Mouse (Mus musculus): ENCODE results near the gene Gm2663.
"Not testable (repeated sequence)": the region's sequence is repeated elsewhere in the genome, so short reads cannot be mapped to it uniquely, and the experiment has no call there.

Gm2663 gene

DNA sequence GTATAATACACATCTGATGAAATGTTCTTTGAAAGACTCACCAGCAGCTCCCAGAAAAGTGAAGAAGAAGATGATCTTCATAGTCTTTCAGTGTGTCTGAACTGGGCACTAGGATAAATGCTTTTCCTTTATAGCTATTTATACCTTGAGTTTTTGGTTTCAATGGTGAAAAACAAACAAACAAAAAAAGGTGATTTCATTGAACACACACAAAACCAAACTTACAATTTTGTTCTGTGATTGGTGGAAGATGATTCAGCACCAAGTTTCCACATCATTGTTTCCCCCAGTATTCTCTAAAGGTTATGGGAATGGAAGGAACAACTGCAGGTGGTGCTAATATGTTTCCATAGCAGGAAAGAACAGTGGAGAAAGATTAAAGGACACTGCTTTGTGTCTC is at the start of gene Gm2663:
TSS of gene Gm2663 (minus strand) at position 101 of the 400 bp plus-strand sequence.
- H3K27me3 ChIP-seq (ENCODE audit: insufficient read depth, low read length); H3K9me3 ChIP-seq (ENCODE audit: low read length); H3K4me1 ChIP-seq (replicated peaks; ENCODE audit: low read depth, low read length); H3K36me3 ChIP-seq (ENCODE audit: insufficient read depth, low read length); H3K4me3 ChIP-seq (replicated peaks; ENCODE audit: low read length): not testable (repeated sequence)

DNA sequence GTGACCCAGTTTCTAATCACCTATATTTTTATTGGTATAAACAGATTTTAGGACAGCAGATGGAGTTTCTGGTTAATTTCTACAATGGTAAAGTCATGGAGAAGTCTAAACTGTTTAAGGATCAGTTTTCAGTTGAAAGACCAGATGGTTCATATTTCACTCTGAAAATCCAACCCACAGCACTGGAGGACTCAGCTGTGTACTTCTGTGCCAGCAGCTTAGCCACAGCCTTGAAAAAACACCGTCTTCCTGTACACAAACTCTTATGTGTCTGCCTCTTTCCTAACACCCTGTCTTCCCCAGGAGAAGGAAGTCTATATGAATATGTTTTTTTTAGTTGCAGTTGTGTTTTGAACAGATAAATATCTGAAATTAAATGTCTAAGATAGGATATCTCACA is 49.3 kb upstream of the Gm2663 start:
- H3K4me1 ChIP-seq (replicated peaks; ENCODE audit: low read depth, low read length): no peaks in the 10 kb centered on the region
- no peak overlapping the region for H3K4me3 ChIP-seq (replicated peaks; ENCODE audit: low read length)
- H3K27me3 ChIP-seq (ENCODE audit: insufficient read depth, low read length): no peaks in the 10 kb centered on the region
- no peaks in the 10 kb centered on the region for H3K9me3 ChIP-seq (ENCODE audit: low read length)
- no peaks in the 10 kb centered on the region for H3K36me3 ChIP-seq (ENCODE audit: insufficient read depth, low read length)
- TF ChIP-seq POU5F1 (IDR thresholded peaks at IDR 0.05; ENCODE audit: borderline replicate concordance, low read length) (no peak), NANOG (IDR thresholded peaks at IDR 0.05; ENCODE audit: borderline replicate concordance, low read length) (no peak), CTCF (conservative IDR thresholded peaks at IDR 0.05; ENCODE audit: low read length) (no peak)

DNA sequence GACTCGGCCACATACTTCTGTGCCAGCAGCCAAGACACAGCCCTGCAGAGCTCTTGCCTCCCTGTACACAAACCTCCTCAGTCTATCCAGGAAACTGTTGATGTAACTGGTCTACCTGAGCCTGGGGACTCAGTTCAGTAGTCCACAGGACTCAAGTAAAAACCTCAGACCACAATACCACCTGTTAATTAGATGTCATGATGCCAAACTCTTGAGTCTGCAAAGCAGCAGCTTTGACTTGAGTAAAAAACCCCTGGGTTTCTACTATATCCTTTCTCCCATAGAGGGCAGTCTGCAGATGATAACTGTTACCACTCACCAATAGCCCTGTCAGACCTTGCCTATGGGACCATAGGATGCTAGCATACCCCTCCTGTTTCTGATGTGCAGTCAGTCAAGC is 48.7 kb upstream of the Gm2663 start:
- no peak overlapping the region for H3K4me3 ChIP-seq (replicated peaks; ENCODE audit: low read length)
- no peaks in the 10 kb centered on the region for H3K9me3 ChIP-seq (ENCODE audit: low read length)
- no peaks in the 10 kb centered on the region for H3K4me1 ChIP-seq (replicated peaks; ENCODE audit: low read depth, low read length)
- no peaks in the 10 kb centered on the region for H3K27me3 ChIP-seq (ENCODE audit: insufficient read depth, low read length)
- TF ChIP-seq CTCF (conservative IDR thresholded peaks at IDR 0.05; ENCODE audit: low read length): no peak
- no peak for TF ChIP-seq NANOG (IDR thresholded peaks at IDR 0.05; ENCODE audit: borderline replicate concordance, low read length)
- H3K36me3 ChIP-seq (ENCODE audit: insufficient read depth, low read length): no peaks in the 10 kb centered on the region

DNA sequence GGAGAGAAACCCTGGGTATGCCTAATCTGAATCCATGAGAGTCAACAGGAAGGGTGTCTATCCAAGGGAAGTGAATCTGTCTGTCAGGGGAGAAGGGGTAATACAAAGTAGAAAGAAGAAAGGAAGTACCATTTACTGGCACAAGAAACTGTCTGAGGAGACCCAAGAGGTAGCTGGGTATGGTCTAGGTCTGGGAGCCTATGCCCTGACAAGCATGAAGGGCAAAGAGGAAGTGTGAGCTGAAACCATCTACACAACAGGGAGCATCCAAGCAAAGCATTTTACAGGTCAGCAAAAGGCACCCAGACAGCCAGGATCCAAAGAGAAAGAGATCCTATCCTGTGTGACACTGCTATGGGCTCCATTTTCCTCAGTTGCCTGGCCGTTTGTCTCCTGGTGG is 47.9 kb upstream of the Gm2663 start:
- no peaks in the 10 kb centered on the region for H3K4me1 ChIP-seq (replicated peaks; ENCODE audit: low read depth, low read length)
- H3K9me3 ChIP-seq (ENCODE audit: low read length): no peaks in the 10 kb centered on the region
- H3K36me3 ChIP-seq (ENCODE audit: insufficient read depth, low read length): no peaks in the 10 kb centered on the region
- H3K4me3 ChIP-seq (replicated peaks; ENCODE audit: low read length): no peak overlapping the region
- H3K27me3 ChIP-seq (ENCODE audit: insufficient read depth, low read length): no peaks in the 10 kb centered on the region
- TF ChIP-seq CTCF (conservative IDR thresholded peaks at IDR 0.05; ENCODE audit: low read length) (no peak), POU5F1 (IDR thresholded peaks at IDR 0.05; ENCODE audit: borderline replicate concordance, low read length) (no peak), NANOG (IDR thresholded peaks at IDR 0.05; ENCODE audit: borderline replicate concordance, low read length) (no peak)

DNA sequence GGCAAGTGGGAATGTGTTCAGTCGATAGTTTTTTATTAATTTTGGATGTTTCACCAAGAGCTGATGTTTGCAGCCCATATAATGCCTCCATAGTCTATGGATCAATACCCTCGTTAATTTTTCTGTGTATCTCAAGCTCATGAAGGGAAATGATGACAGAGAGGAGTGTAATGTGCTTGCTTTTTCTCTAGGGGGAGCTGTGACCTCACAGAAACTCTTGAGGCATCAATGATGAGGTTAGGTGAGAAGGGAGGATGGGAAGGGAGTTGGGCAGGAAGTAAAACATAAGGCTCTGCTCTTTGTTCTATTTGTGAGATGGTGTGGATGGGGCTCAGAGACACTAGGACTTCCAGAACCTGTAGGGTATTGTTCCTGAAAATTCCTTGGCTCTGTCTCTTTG is 47.3 kb upstream of the Gm2663 start:
- H3K4me3 ChIP-seq (replicated peaks; ENCODE audit: low read length): no peak overlapping the region
- H3K9me3 ChIP-seq (ENCODE audit: low read length): no peaks in the 10 kb centered on the region
- no peaks in the 10 kb centered on the region for H3K27me3 ChIP-seq (ENCODE audit: insufficient read depth, low read length)
- TF ChIP-seq NANOG (IDR thresholded peaks at IDR 0.05; ENCODE audit: borderline replicate concordance, low read length) (no peak), CTCF (conservative IDR thresholded peaks at IDR 0.05; ENCODE audit: low read length) (peak; percentile 82), POU5F1 (IDR thresholded peaks at IDR 0.05; ENCODE audit: borderline replicate concordance, low read length) (no peak)
- H3K4me1 ChIP-seq (replicated peaks; ENCODE audit: low read depth, low read length): no peaks in the 10 kb centered on the region
- H3K36me3 ChIP-seq (ENCODE audit: insufficient read depth, low read length): no peaks in the 10 kb centered on the region

GRCm38 (mm10) chr6:41044753-41045152 is 45.5 kb upstream of the Gm2663 start:
- Histone ChIP-seq H3K4me1 (replicated peaks; ENCODE audit: low read depth, low read length) (no peaks in the 10 kb centered on the region), H3K27me3 (ENCODE audit: insufficient read depth, low read length) (no peaks in the 10 kb centered on the region), H3K36me3 (ENCODE audit: insufficient read depth, low read length) (no peaks in the 10 kb centered on the region), H3K9me3 (ENCODE audit: low read length) (no peaks in the 10 kb centered on the region), H3K4me3 (replicated peaks; ENCODE audit: low read length) (no peak overlapping the region)
- TF ChIP-seq CTCF (conservative IDR thresholded peaks at IDR 0.05; ENCODE audit: low read length) (no peak), POU5F1 (IDR thresholded peaks at IDR 0.05; ENCODE audit: borderline replicate concordance, low read length) (no peak), NANOG (IDR thresholded peaks at IDR 0.05; ENCODE audit: borderline replicate concordance, low read length) (no peak)

DNA sequence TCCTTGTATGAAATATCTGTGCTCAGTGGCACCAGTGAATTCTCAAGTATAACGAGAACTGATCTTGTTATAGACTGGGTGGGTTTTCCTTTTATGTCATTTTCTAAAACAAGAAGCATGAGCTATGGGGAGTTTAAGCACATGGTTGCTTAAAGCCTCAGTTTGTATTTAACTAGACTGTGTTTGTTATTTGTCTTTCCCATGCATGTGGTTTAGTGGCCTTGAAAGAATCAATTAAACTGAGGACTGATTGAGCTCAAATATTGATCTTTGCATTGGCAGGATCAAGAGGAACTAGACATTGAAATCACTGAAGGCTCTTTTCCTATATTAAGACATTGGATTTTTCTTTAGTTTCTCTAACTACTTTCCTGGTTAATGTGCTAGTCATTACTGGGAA is 45.0 kb upstream of the Gm2663 start:
- no peaks in the 10 kb centered on the region for H3K36me3 ChIP-seq (ENCODE audit: insufficient read depth, low read length)
- H3K4me1 ChIP-seq (replicated peaks; ENCODE audit: low read depth, low read length): no peaks in the 10 kb centered on the region
- TF ChIP-seq CTCF (conservative IDR thresholded peaks at IDR 0.05; ENCODE audit: low read length): no peak
- TF ChIP-seq NANOG (IDR thresholded peaks at IDR 0.05; ENCODE audit: borderline replicate concordance, low read length): no peak
- no peak for TF ChIP-seq POU5F1 (IDR thresholded peaks at IDR 0.05; ENCODE audit: borderline replicate concordance, low read length)

GRCm38 (mm10) chr6:41035409-41035808 is 36.1 kb upstream of the Gm2663 start, which contains the start of gene 2210010C04Rik:
Gene 2210010C04Rik (minus strand): TSS chr6:41035509.
- H3K4me3 ChIP-seq (replicated peaks; ENCODE audit: low read length): no peak within 1 kb of the TSS
- TF ChIP-seq POU5F1 (IDR thresholded peaks at IDR 0.05; ENCODE audit: borderline replicate concordance, low read length): no peak
- no peak for TF ChIP-seq NANOG (IDR thresholded peaks at IDR 0.05; ENCODE audit: borderline replicate concordance, low read length)
- TF ChIP-seq CTCF (conservative IDR thresholded peaks at IDR 0.05; ENCODE audit: low read length): no peak
- peaks cover 7% of the 10 kb centered on the region for H3K4me1 ChIP-seq (replicated peaks; ENCODE audit: low read depth, low read length)
- H3K9me3 ChIP-seq (ENCODE audit: low read length): no peaks in the 10 kb centered on the region
- H3K27me3 ChIP-seq (ENCODE audit: insufficient read depth, low read length): no peaks in the 10 kb centered on the region
- H3K36me3 ChIP-seq (ENCODE audit: insufficient read depth, low read length): no peaks in the 10 kb centered on the region

More for the DNA sequence above, 45.0 kb upstream of the Gm2663 start:
- Histone ChIP-seq H3K9me3 (ENCODE audit: low read length) (no peaks in the 10 kb centered on the region), H3K4me3 (replicated peaks; ENCODE audit: low read length) (no peak overlapping the region), H3K27me3 (ENCODE audit: insufficient read depth, low read length) (no peaks in the 10 kb centered on the region)

GRCm38 (mm10) chr6:41032802-41033201 is 33.5 kb upstream of the Gm2663 start:
- H3K9me3 ChIP-seq (ENCODE audit: low read length): no peaks in the 10 kb centered on the region
- H3K27me3 ChIP-seq (ENCODE audit: insufficient read depth, low read length): no peaks in the 10 kb centered on the region
- no peak overlapping the region for H3K4me3 ChIP-seq (replicated peaks; ENCODE audit: low read length)
- TF ChIP-seq NANOG (IDR thresholded peaks at IDR 0.05; ENCODE audit: borderline replicate concordance, low read length) (no peak), POU5F1 (IDR thresholded peaks at IDR 0.05; ENCODE audit: borderline replicate concordance, low read length) (no peak), CTCF (conservative IDR thresholded peaks at IDR 0.05; ENCODE audit: low read length) (no peak)
- no peaks in the 10 kb centered on the region for H3K36me3 ChIP-seq (ENCODE audit: insufficient read depth, low read length)
- peaks cover 13% of the 10 kb centered on the region for H3K4me1 ChIP-seq (replicated peaks; ENCODE audit: low read depth, low read length)

Measured in E14TG2a.4 (cell line).